Mouse (Mus musculus): ENCODE data around the gene Dnaja2.

GRCm38 (mm10) chr8:85597413-85598191, 42.5 kb upstream of the Dnaja2 start:
- TF ChIP-seq CTCF (IDR thresholded peaks at IDR 0.05; ENCODE audit: low read depth) (no peak), EP300 (IDR thresholded peaks at IDR 0.05; ENCODE audit: low read depth) (no peak)

Data from heart, postnatal 0 days (tissue).